Mouse (Mus musculus) midbrain, embryonic 13.5 days (tissue): Measurements from ENCODE around the gene Osgin1. TPM values are rescaled to one million over a fixed set of nuclear protein-coding genes. Genes with fewer than 3 reads are reported as not detected.

Source experiments
- ATAC-seq: fragments of 200-750 bp; cut with Nextera tagmentation; 2 replicates; pipeline ENCODE4 v1.8.0; 2017; ENCODE audit warnings: mild to moderate bottlenecking, moderate TSS enrichment, moderate library complexity
- H3K27ac ChIP-seq: fragments of 300-500 bp; sonication (generic); 2 replicates; pipeline ENCODE4 v1.5.1; 2015; ENCODE audit warnings: inconsistent platforms, mild to moderate bottlenecking, moderate library complexity
- H3K27me3 ChIP-seq: fragments of 300-500 bp; sonication (generic); 2 replicates; pipeline ENCODE4 v1.6.1; 2015; ENCODE audit warnings: mild to moderate bottlenecking, inconsistent platforms
- H3K36me3 ChIP-seq: fragments of 300-500 bp; sonication (generic); 2 replicates; pipeline ENCODE4 v1.6.1; 2015; ENCODE audit warnings: mild to moderate bottlenecking, inconsistent platforms
- H3K4me1 ChIP-seq: fragments of 300-500 bp; sonication (generic); replicated peaks from 2 replicates; pipeline ENCODE4 v1.6.1; 2015; ENCODE audit warnings: inconsistent platforms
- H3K4me2 ChIP-seq: fragments of 300-500 bp; sonication (generic); replicated peaks from 2 replicates; pipeline ENCODE4 v1.6.1; 2015; ENCODE audit warnings: moderate library complexity, mild to moderate bottlenecking, inconsistent platforms
- H3K4me3 ChIP-seq: fragments of 300-500 bp; sonication (generic); replicated peaks from 2 replicates; pipeline ENCODE4 v1.5.1; 2015; ENCODE audit warnings: mild to moderate bottlenecking, inconsistent platforms
- H3K9ac ChIP-seq: fragments of 300-500 bp; sonication (generic); replicated peaks from 2 replicates; pipeline ENCODE4 v1.6.1; 2015; ENCODE audit warnings: mild to moderate bottlenecking, inconsistent platforms
- H3K9me3 ChIP-seq: fragments of 300-500 bp; sonication (generic); 2 replicates; pipeline ENCODE4 v1.6.1; 2016; ENCODE audit warnings: mild to moderate bottlenecking, inconsistent platforms
- WGBS: fragments of 180-500 bp; shearing (Covaris S2); methylation state at CpG from one replicate; pipeline ENCODE4 v1.1.7; 2015; 5-methylcytosine and 5-hydroxymethylcytosine counted together
- polyA plus RNA-seq: library from polyadenylated mRNA; unstranded; fragments of >200 nt; fragmentation: Nextera tagmentation; extraction: Ambion mirVana; gene quantifications from 2 replicates; pipeline ENCODE4 v1.2.1, GENCODE M21; 2015

Gene Osgin1
- polyA plus RNA-seq: 0.10 and 0.28 TPM in 2 replicates

GRCm38 (mm10) chr8:119433582-119434174 lies at the start of gene Osgin1:
TSS of gene Osgin1 (plus strand) at chr8:119434124.
- 91% methylated on average over 13 of the region's 13 CpGs for WGBS
- H3K4me1 ChIP-seq: no peaks in the 10 kb centered on the region
- no peak within 1 kb of the TSS for H3K4me3 ChIP-seq
- no peak for ATAC-seq
- H3K36me3 ChIP-seq: no peaks in the 10 kb centered on the region
- no peak within 1 kb of the TSS for H3K9ac ChIP-seq
- H3K4me2 ChIP-seq: no peak within 1 kb of the TSS
- no peak within 1 kb of the TSS for H3K27ac ChIP-seq
- no peaks in the 10 kb centered on the region for H3K9me3 ChIP-seq
- H3K27me3 ChIP-seq: no peaks in the 10 kb centered on the region

GRCm38 (mm10) chr8:119384478-119384877 lies 49.4 kb upstream of the Osgin1 start:
- Histone ChIP-seq H3K36me3 (no peaks in the 10 kb centered on the region), H3K4me2 (no peak overlapping the region), H3K27me3 (0 out of 2 replicates have a peak, but pooled peaks cover 4% of the 10 kb centered on the region), H3K27ac (no peak overlapping the region), H3K4me1 (no peaks in the 10 kb centered on the region), H3K4me3 (no peak overlapping the region), H3K9ac (no peak overlapping the region), H3K9me3 (no peaks in the 10 kb centered on the region)
- WGBS: 24% methylated on average over 10 of the region's 10 CpGs
- ATAC-seq: peak; percentile 50; the same call in 1 of the 2 replicates

GRCm38 (mm10) chr8:119385854-119386253 lies 48.1 kb upstream of the Osgin1 start:
- no peaks in the 10 kb centered on the region for H3K9me3 ChIP-seq
- no peak overlapping the region for H3K9ac ChIP-seq
- WGBS: 80% methylated on average over 6 of the region's 6 CpGs
- 0 out of 2 replicates have a peak, but pooled peaks cover 6% of the 10 kb centered on the region for H3K27me3 ChIP-seq
- H3K4me2 ChIP-seq: no peak overlapping the region
- no peak overlapping the region for H3K27ac ChIP-seq
- no peak for ATAC-seq
- no peak overlapping the region for H3K4me3 ChIP-seq
- no peaks in the 10 kb centered on the region for H3K4me1 ChIP-seq
- H3K36me3 ChIP-seq: no peaks in the 10 kb centered on the region

GRCm38 (mm10) chr8:119386988-119387387 lies 46.9 kb upstream of the Osgin1 start:
- no peak for ATAC-seq
- Histone ChIP-seq H3K27me3 (0 out of 2 replicates have a peak, but pooled peaks cover 6% of the 10 kb centered on the region), H3K4me1 (no peaks in the 10 kb centered on the region), H3K27ac (no peak overlapping the region), H3K36me3 (no peaks in the 10 kb centered on the region), H3K9ac (no peak overlapping the region), H3K9me3 (no peaks in the 10 kb centered on the region), H3K4me2 (no peak overlapping the region), H3K4me3 (no peak overlapping the region)
- WGBS: 83% methylated on average over 6 of the region's 6 CpGs

- Histone ChIP-seq H3K4me2 (peak overlapping the region; percentile 100), H3K27me3 (0 out of 2 replicates have a peak, but pooled peaks cover 2% of the 10 kb centered on the region), H3K36me3 (0 out of 2 replicates have a peak, but pooled peaks cover 8% of the 10 kb centered on the region), H3K4me3 (peak overlapping the region; percentile 92), H3K4me1 (peaks cover 21% of the 10 kb centered on the region), H3K27ac (peak overlapping the region; percentile 92; the same call in 1 of the 2 replicates), H3K9ac (peak overlapping the region; percentile 95), H3K9me3 (no peaks in the 10 kb centered on the region)
- peak; percentile 9; the same call in 1 of the 2 replicates for ATAC-seq
- 84% methylated on average over 9 of the region's 9 CpGs for WGBS
Measured at GRCm38 (mm10) chr8:119394097-119394496, 39.8 kb upstream of the Osgin1 start.

GRCm38 (mm10) chr8:119394524-119395026 lies 39.3 kb upstream of the Osgin1 start, which contains the start of gene Mlycd:
TSS of gene Mlycd (plus strand) at chr8:119394878.
- peak within 1 kb of the TSS; percentile 100 for H3K4me2 ChIP-seq
- H3K27me3 ChIP-seq: 0 out of 2 replicates have a peak, but pooled peaks cover 2% of the 10 kb centered on the region
- H3K9me3 ChIP-seq: no peaks in the 10 kb centered on the region
- WGBS: 2% methylated on average over 44 of the region's 44 CpGs
- peak within 1 kb of the TSS; percentile 92 for H3K27ac ChIP-seq
- H3K9ac ChIP-seq: peak within 1 kb of the TSS; percentile 95
- 0 out of 2 replicates have a peak, but pooled peaks cover 8% of the 10 kb centered on the region for H3K36me3 ChIP-seq
- peak; percentile 97 for ATAC-seq
- H3K4me1 ChIP-seq: peaks cover 21% of the 10 kb centered on the region
- H3K4me3 ChIP-seq: peak within 1 kb of the TSS; percentile 92

GRCm38 (mm10) chr8:119395072-119395950 lies 38.6 kb upstream of the Osgin1 start:
- Histone ChIP-seq H3K36me3 (0 out of 2 replicates have a peak, but pooled peaks cover 8% of the 10 kb centered on the region), H3K27ac (peak overlapping the region; percentile 92), H3K9ac (peak overlapping the region; percentile 95), H3K4me3 (peak overlapping the region; percentile 92), H3K27me3 (0 out of 2 replicates have a peak, but pooled peaks cover under 1% of the 10 kb centered on the region), H3K4me2 (peak overlapping the region; percentile 100), H3K9me3 (no peaks in the 10 kb centered on the region), H3K4me1 (peaks cover 21% of the 10 kb centered on the region)
- 5% methylated on average over 78 of the region's 83 CpGs for WGBS
- ATAC-seq: peak; percentile 65

GRCm38 (mm10) chr8:119398558-119398957 lies 35.4 kb upstream of the Osgin1 start:
- Histone ChIP-seq H3K9me3 (no peaks in the 10 kb centered on the region), H3K4me3 (no peak overlapping the region), H3K9ac (no peak overlapping the region), H3K4me2 (no peak overlapping the region), H3K4me1 (peaks cover 21% of the 10 kb centered on the region), H3K27ac (no peak overlapping the region), H3K36me3 (peaks cover 24% of the 10 kb centered on the region), H3K27me3 (no peaks in the 10 kb centered on the region)
- 83% methylated on average over 9 of the region's 9 CpGs for WGBS
- no peak for ATAC-seq

- H3K4me1 ChIP-seq: peaks cover 19% of the 10 kb centered on the region
- no peak overlapping the region for H3K4me3 ChIP-seq
- no peak overlapping the region for H3K27ac ChIP-seq
- no peak overlapping the region for H3K9ac ChIP-seq
- ATAC-seq: no peak
- no peaks in the 10 kb centered on the region for H3K27me3 ChIP-seq
- 84% methylated on average over 6 of the region's 6 CpGs for WGBS
- peaks cover 30% of the 10 kb centered on the region for H3K36me3 ChIP-seq
- H3K4me2 ChIP-seq: no peak overlapping the region
- no peaks in the 10 kb centered on the region for H3K9me3 ChIP-seq
Measured at GRCm38 (mm10) chr8:119399255-119399654, 34.7 kb upstream of the Osgin1 start.

- Histone ChIP-seq H3K4me2 (no peak overlapping the region), H3K36me3 (peaks cover 40% of the 10 kb centered on the region), H3K27ac (no peak overlapping the region), H3K9ac (no peak overlapping the region), H3K27me3 (no peaks in the 10 kb centered on the region), H3K4me1 (peaks cover 17% of the 10 kb centered on the region), H3K9me3 (no peaks in the 10 kb centered on the region), H3K4me3 (no peak overlapping the region)
- ATAC-seq: no peak
- 86% methylated on average over 9 of the region's 9 CpGs for WGBS
Measured at GRCm38 (mm10) chr8:119400122-119400671, 33.7 kb upstream of the Osgin1 start.

- Histone ChIP-seq H3K4me1 (peaks cover 10% of the 10 kb centered on the region), H3K9ac (no peak overlapping the region), H3K27ac (no peak overlapping the region), H3K9me3 (no peaks in the 10 kb centered on the region), H3K27me3 (no peaks in the 10 kb centered on the region), H3K4me3 (no peak overlapping the region), H3K36me3 (peaks cover 42% of the 10 kb centered on the region), H3K4me2 (no peak overlapping the region)
- no peak for ATAC-seq
- WGBS: 89% methylated on average over 3 of the region's 3 CpGs
Measured at GRCm38 (mm10) chr8:119400904-119401303, 33.0 kb upstream of the Osgin1 start.
